Mouse (Mus musculus): ENCODE measurements around the gene Dnajc4. TPM values are rescaled to one million over a fixed set of nuclear protein-coding genes. Genes with fewer than 3 reads are reported as not detected.

Dnajc4 gene
- polyA plus RNA-seq, 1 experiment from 2014 or later: 10.9 TPM

DNA sequence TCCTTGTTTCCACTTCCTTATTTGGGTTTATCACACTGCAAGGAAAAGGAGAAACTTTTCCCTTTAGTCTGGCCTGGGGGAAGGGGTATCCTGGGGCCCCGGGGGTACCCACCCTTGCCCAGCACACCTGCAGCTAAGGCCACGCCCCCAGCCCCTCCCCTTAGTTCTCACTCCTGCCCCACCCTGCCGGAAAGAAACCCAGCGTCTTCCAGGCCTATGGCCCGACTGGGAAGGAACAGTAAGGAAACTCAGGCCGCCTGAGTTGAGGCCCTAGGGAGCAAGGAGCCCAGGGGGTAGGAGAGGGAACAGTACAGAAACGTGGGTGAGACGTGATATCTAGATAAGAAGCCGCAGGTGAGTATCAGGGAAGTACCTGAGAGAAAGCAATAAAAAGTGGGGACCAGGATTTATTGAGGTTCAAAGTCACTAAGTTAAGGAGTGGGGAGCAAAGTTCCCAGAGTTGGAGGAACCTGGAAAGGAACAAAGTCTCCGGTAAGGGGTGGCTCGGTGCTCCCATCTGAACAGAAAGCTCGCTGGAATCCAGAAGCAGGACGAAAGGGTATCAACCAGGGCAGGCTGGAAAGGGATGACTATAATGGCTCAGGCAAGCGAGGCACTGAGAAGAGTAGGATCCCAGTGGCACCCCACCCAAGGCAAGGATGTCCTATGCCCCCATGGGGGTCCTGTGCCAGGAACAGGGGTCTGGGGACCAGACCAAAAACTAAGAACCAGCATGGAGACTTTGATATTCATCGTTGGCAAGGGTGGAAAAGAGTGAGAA is 23.7 kb downstream of the Dnajc4 start:
- Histone ChIP-seq H3K27me3 (ENCODE audit: insufficient read depth, low read length) (no peaks in the 10 kb centered on the region), H3K4me3 (ENCODE audit: low read depth, low read length) (peak overlapping the region; percentile 62), H3K36me3 (replicated peaks; ENCODE audit: insufficient read depth, low read length) (peaks cover 15% of the 10 kb centered on the region), H3K27ac (ENCODE audit: low read depth) (no peak overlapping the region), H3K9ac (replicated peaks) (peak overlapping the region; percentile 69), H3K9me3 (ENCODE audit: low read length) (no peaks in the 10 kb centered on the region), H3K4me2 (ENCODE audit: low read depth, low read length) (peak overlapping the region; percentile 80), H3K4me1 (ENCODE audit: insufficient read depth) (peaks cover 26% of the 10 kb centered on the region)
- TF ChIP-seq CTCF (IDR thresholded peaks at IDR 0.05; ENCODE audit: low read depth): no peak
- no peak for TF ChIP-seq EP300 (IDR thresholded peaks at IDR 0.05; ENCODE audit: low read depth)
- DNase-seq (peak; percentile 52), ATAC-seq (no peak)
- 10% methylated on average over 15 of the region's 15 CpGs for WGBS (ENCODE audit: insufficient replicate concordance)

DNA sequence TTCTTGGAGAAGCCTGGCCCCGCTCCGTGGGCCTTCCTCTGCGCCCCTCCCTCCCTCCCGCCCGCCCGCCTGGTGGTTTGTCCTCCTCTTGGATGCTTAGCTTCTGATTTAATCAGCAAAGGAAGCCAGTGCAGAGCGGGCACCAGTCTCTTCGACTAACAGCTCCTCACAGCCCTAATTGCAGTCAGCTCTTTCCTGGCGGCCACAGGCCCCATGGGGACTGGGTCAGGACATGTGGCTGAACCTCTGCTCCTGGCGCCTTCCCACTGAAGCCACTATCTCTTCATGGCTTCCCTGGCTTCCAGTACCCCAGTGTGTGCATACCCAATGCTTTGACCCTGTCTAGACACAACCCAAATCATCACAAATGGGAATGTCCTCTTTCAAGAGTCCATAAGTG is 35.9 kb downstream of the Dnajc4 start:
- ATAC-seq (no peak), DNase-seq (no peak)
- Histone ChIP-seq H3K36me3 (replicated peaks; ENCODE audit: insufficient read depth, low read length) (peaks cover 30% of the 10 kb centered on the region), H3K4me1 (ENCODE audit: insufficient read depth) (peaks cover 12% of the 10 kb centered on the region), H3K27ac (ENCODE audit: low read depth) (no peak overlapping the region), H3K4me3 (ENCODE audit: low read depth, low read length) (no peak overlapping the region), H3K9ac (replicated peaks) (no peak overlapping the region), H3K4me2 (ENCODE audit: low read depth, low read length) (no peak overlapping the region), H3K27me3 (ENCODE audit: insufficient read depth, low read length) (no peaks in the 10 kb centered on the region), H3K9me3 (ENCODE audit: low read length) (no peaks in the 10 kb centered on the region)
- 84% methylated on average over 10 of the region's 10 CpGs for WGBS (ENCODE audit: insufficient replicate concordance)
- no peak for TF ChIP-seq EP300 (IDR thresholded peaks at IDR 0.05; ENCODE audit: low read depth)
- no peak for TF ChIP-seq CTCF (IDR thresholded peaks at IDR 0.05; ENCODE audit: low read depth)

GRCm38 (mm10) chr19:6955424-6955823 is 36.9 kb downstream of the Dnajc4 start:
- H3K9ac ChIP-seq (replicated peaks): no peak overlapping the region
- no peak overlapping the region for H3K27ac ChIP-seq (ENCODE audit: low read depth)
- no peaks in the 10 kb centered on the region for H3K9me3 ChIP-seq (ENCODE audit: low read length)
- no peaks in the 10 kb centered on the region for H3K27me3 ChIP-seq (ENCODE audit: insufficient read depth, low read length)
- no peak overlapping the region for H3K4me3 ChIP-seq (ENCODE audit: low read depth, low read length)
- peak; percentile 31 for DNase-seq
- H3K4me2 ChIP-seq (ENCODE audit: low read depth, low read length): no peak overlapping the region
- no peak for ATAC-seq
- peaks cover 30% of the 10 kb centered on the region for H3K36me3 ChIP-seq (replicated peaks; ENCODE audit: insufficient read depth, low read length)
- TF ChIP-seq CTCF (IDR thresholded peaks at IDR 0.05; ENCODE audit: low read depth): peak; percentile 7; the same call in 1 of the 2 replicates
- no peak for TF ChIP-seq EP300 (IDR thresholded peaks at IDR 0.05; ENCODE audit: low read depth)
- H3K4me1 ChIP-seq (ENCODE audit: insufficient read depth): peaks cover 16% of the 10 kb centered on the region
- 78% methylated on average over 6 of the region's 7 CpGs for WGBS (ENCODE audit: insufficient replicate concordance)

DNA sequence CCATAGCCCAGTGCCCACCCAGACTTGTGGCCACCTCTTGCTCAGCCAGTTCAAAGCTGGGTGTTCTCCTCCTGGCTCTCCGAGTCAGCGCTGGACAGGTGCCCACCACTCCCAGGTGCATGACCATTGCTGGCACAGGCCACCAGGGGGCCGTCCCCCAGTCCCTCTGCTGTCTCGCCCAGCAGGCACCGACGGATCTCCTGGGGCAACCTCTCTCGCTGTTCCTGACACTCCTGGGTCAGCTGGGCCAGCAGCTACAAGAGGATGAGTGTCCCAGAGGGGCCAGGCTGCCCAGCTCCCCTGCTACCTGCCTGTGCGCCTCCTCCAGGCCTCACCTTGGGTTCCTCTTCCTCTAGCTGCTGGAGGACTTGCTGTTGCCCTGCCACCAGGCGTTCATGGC is 38.3 kb downstream of the Dnajc4 start:
- TF ChIP-seq CTCF (IDR thresholded peaks at IDR 0.05; ENCODE audit: low read depth) (peak; percentile 68), EP300 (IDR thresholded peaks at IDR 0.05; ENCODE audit: low read depth) (no peak)
- H3K4me3 ChIP-seq (ENCODE audit: low read depth, low read length): no peak overlapping the region
- DNase-seq: peak; percentile 58

GRCm38 (mm10) chr19:6952712-6953037 is 39.7 kb downstream of the Dnajc4 start:
- Histone ChIP-seq H3K9me3 (ENCODE audit: low read length) (no peaks in the 10 kb centered on the region), H3K4me2 (ENCODE audit: low read depth, low read length) (peak overlapping the region; percentile 100), H3K4me3 (ENCODE audit: low read depth, low read length) (peak overlapping the region; percentile 60), H3K4me1 (ENCODE audit: insufficient read depth) (peaks cover 21% of the 10 kb centered on the region), H3K27ac (ENCODE audit: low read depth) (peak overlapping the region; percentile 89), H3K27me3 (ENCODE audit: insufficient read depth, low read length) (no peaks in the 10 kb centered on the region), H3K9ac (replicated peaks) (peak overlapping the region; percentile 64), H3K36me3 (replicated peaks; ENCODE audit: insufficient read depth, low read length) (peaks cover 17% of the 10 kb centered on the region)
- WGBS (ENCODE audit: insufficient replicate concordance): 14% methylated on average over 3 of the region's 3 CpGs
- TF ChIP-seq EP300 (IDR thresholded peaks at IDR 0.05; ENCODE audit: low read depth) (no peak), CTCF (IDR thresholded peaks at IDR 0.05; ENCODE audit: low read depth) (no peak)
- DNase-seq (no peak), ATAC-seq (no peak)

More for the DNA sequence above, 38.3 kb downstream of the Dnajc4 start:
- H3K27me3 ChIP-seq (ENCODE audit: insufficient read depth, low read length): no peaks in the 10 kb centered on the region
- H3K4me2 ChIP-seq (ENCODE audit: low read depth, low read length): no peak overlapping the region
- WGBS (ENCODE audit: insufficient replicate concordance): 76% methylated on average over 9 of the region's 9 CpGs
- H3K9me3 ChIP-seq (ENCODE audit: low read length): no peaks in the 10 kb centered on the region
- H3K4me1 ChIP-seq (ENCODE audit: insufficient read depth): peaks cover 21% of the 10 kb centered on the region
- H3K27ac ChIP-seq (ENCODE audit: low read depth): no peak overlapping the region
- no peak overlapping the region for H3K9ac ChIP-seq (replicated peaks)
- no peak for ATAC-seq
- peaks cover 21% of the 10 kb centered on the region for H3K36me3 ChIP-seq (replicated peaks; ENCODE audit: insufficient read depth, low read length)

- Histone ChIP-seq H3K9me3 (ENCODE audit: low read length) (no peaks in the 10 kb centered on the region), H3K4me2 (ENCODE audit: low read depth, low read length) (peak overlapping the region; percentile 100), H3K27ac (ENCODE audit: low read depth) (peak overlapping the region; percentile 89), H3K36me3 (replicated peaks; ENCODE audit: insufficient read depth, low read length) (peaks cover 12% of the 10 kb centered on the region), H3K27me3 (ENCODE audit: insufficient read depth, low read length) (no peaks in the 10 kb centered on the region), H3K9ac (replicated peaks) (peak overlapping the region; percentile 64), H3K4me3 (ENCODE audit: low read depth, low read length) (peak overlapping the region; percentile 60), H3K4me1 (ENCODE audit: insufficient read depth) (peaks cover 21% of the 10 kb centered on the region)
- WGBS (ENCODE audit: insufficient replicate concordance): 3% methylated on average over 31 of the region's 31 CpGs
- TF ChIP-seq EP300 (IDR thresholded peaks at IDR 0.05; ENCODE audit: low read depth) (0 out of 2 replicates have a peak, but pooled peaks have one; percentile 7), CTCF (IDR thresholded peaks at IDR 0.05; ENCODE audit: low read depth) (no peak)
- DNase-seq (peak; percentile 78), ATAC-seq (peak; percentile 43)
Observed at GRCm38 (mm10) chr19:6951994-6952711, 40.2 kb downstream of the Dnajc4 start.

Measured in liver, postnatal 0 days (tissue).